Mouse (Mus musculus) midbrain, embryonic 10.5 days (tissue): Measurements from ENCODE around the gene Palm2. TPM values are rescaled to one million over a fixed set of nuclear protein-coding genes. Genes with fewer than 3 reads are reported as not detected.

Experiments
- DNase-seq: peaks from one replicate; pipeline ENCODE4 v3.0.0-alpha.2; 2017; ENCODE audit warnings: low spot score
- H3K27ac ChIP-seq: fragments of 300-500 bp; sonication (generic); replicated peaks from 2 replicates; pipeline ENCODE4 v1.5.1; 2016; ENCODE audit warnings: mild to moderate bottlenecking
- H3K27me3 ChIP-seq: fragments of 300-500 bp; sonication (generic); 2 replicates; pipeline ENCODE4 v1.6.1; 2016; ENCODE audit warnings: low read depth, mild to moderate bottlenecking; ENCODE audit not compliant: poor library complexity, severe bottlenecking
- H3K36me3 ChIP-seq: fragments of 300-500 bp; sonication (generic); 2 replicates; pipeline ENCODE4 v1.6.1; 2016; ENCODE audit warnings: mild to moderate bottlenecking, moderate library complexity
- H3K4me1 ChIP-seq: fragments of 300-500 bp; sonication (generic); 2 replicates; pipeline ENCODE4 v1.6.1; 2016
- H3K4me3 ChIP-seq: fragments of 300-500 bp; sonication (generic); 2 replicates; pipeline ENCODE4 v1.5.1; 2016; ENCODE audit warnings: mild to moderate bottlenecking, moderate library complexity
- H3K9me3 ChIP-seq: fragments of 300-500 bp; sonication (generic); replicated peaks from 2 replicates; pipeline ENCODE4 v1.6.1; 2016; ENCODE audit warnings: mild to moderate bottlenecking
- WGBS: fragments of 180-500 bp; shearing (Covaris S2); methylation state at CpG from one replicate; pipeline ENCODE4 v1.1.7; 2016; 5-methylcytosine and 5-hydroxymethylcytosine counted together
- polyA plus RNA-seq: library from polyadenylated mRNA; unstranded; fragments of >200 nt; fragmentation: Nextera tagmentation; extraction: Ambion mirVana; gene quantifications from 2 replicates; pipeline ENCODE4 v1.2.1, GENCODE M21; 2016

The Palm2 gene
- polyA plus RNA-seq, 1 experiment from 2014 or later = 2.4 TPM

- Histone ChIP-seq H3K27me3 (no peaks in the 10 kb centered on the region), H3K4me1 (no peaks in the 10 kb centered on the region), H3K27ac (no peak overlapping the region), H3K36me3 (no peaks in the 10 kb centered on the region), H3K9me3 (no peaks in the 10 kb centered on the region), H3K4me3 (no peak overlapping the region)
- WGBS = 85% methylated on average over 3 of the region's 3 CpGs
- no peak for DNase-seq
Observed at GRCm38 (mm10) chr4:57524461-57524860, 90.4 kb downstream of the Palm2 start.

- H3K27me3 ChIP-seq = no peaks in the 10 kb centered on the region
- H3K4me3 ChIP-seq = no peak overlapping the region
- H3K9me3 ChIP-seq = no peaks in the 10 kb centered on the region
- H3K4me1 ChIP-seq = no peaks in the 10 kb centered on the region
- WGBS = 87% methylated on average over 9 of the region's 9 CpGs
- no peak for DNase-seq
- no peaks in the 10 kb centered on the region for H3K36me3 ChIP-seq
- H3K27ac ChIP-seq = no peak overlapping the region
Observed at GRCm38 (mm10) chr4:57525221-57526011, 91.4 kb downstream of the Palm2 start.

- H3K36me3 ChIP-seq = no peaks in the 10 kb centered on the region
- no peak overlapping the region for H3K27ac ChIP-seq
- H3K4me3 ChIP-seq = no peak overlapping the region
- no peak for DNase-seq
- no peaks in the 10 kb centered on the region for H3K4me1 ChIP-seq
- no peaks in the 10 kb centered on the region for H3K9me3 ChIP-seq
- H3K27me3 ChIP-seq = no peaks in the 10 kb centered on the region
Observed at GRCm38 (mm10) chr4:57528296-57528695, 94.2 kb downstream of the Palm2 start.

GRCm38 (mm10) chr4:57533686-57534085 is 99.6 kb downstream of the Palm2 start:
- Histone ChIP-seq H3K4me3 (no peak overlapping the region), H3K27me3 (no peaks in the 10 kb centered on the region), H3K9me3 (no peaks in the 10 kb centered on the region), H3K36me3 (no peaks in the 10 kb centered on the region), H3K4me1 (peaks cover 7% of the 10 kb centered on the region), H3K27ac (no peak overlapping the region)
- no peak for DNase-seq
- 85% methylated on average over 6 of the region's 6 CpGs for WGBS

GRCm38 (mm10) chr4:57534232-57534631 is 100.2 kb downstream of the Palm2 start:
- 79% methylated on average over 6 of the region's 6 CpGs for WGBS
- H3K36me3 ChIP-seq = no peaks in the 10 kb centered on the region
- no peak overlapping the region for H3K27ac ChIP-seq
- H3K4me1 ChIP-seq = peaks cover 7% of the 10 kb centered on the region
- no peak overlapping the region for H3K4me3 ChIP-seq
- H3K9me3 ChIP-seq = no peaks in the 10 kb centered on the region
- no peaks in the 10 kb centered on the region for H3K27me3 ChIP-seq
- DNase-seq = no peak

GRCm38 (mm10) chr4:57535087-57535486 is 101.0 kb downstream of the Palm2 start:
- Histone ChIP-seq H3K27me3 (no peaks in the 10 kb centered on the region), H3K4me1 (peaks cover 7% of the 10 kb centered on the region), H3K4me3 (no peak overlapping the region), H3K9me3 (no peaks in the 10 kb centered on the region), H3K27ac (no peak overlapping the region), H3K36me3 (no peaks in the 10 kb centered on the region)
- DNase-seq = no peak
- WGBS = 88% methylated on average over 4 of the region's 4 CpGs

- peak; percentile 21 for DNase-seq
- Histone ChIP-seq H3K9me3 (no peaks in the 10 kb centered on the region), H3K4me1 (peaks cover 7% of the 10 kb centered on the region)
Observed at GRCm38 (mm10) chr4:57538029-57538688, 104.1 kb downstream of the Palm2 start.

GRCm38 (mm10) chr4:57543692-57544256 is 109.7 kb downstream of the Palm2 start:
- no peaks in the 10 kb centered on the region for H3K9me3 ChIP-seq
- DNase-seq = peak; percentile 52
- H3K4me1 ChIP-seq = peaks cover 12% of the 10 kb centered on the region
- peak overlapping the region; percentile 47 for H3K27ac ChIP-seq
- no peak overlapping the region for H3K4me3 ChIP-seq
- WGBS = 13% methylated on average over 6 of the region's 6 CpGs
- H3K27me3 ChIP-seq = no peaks in the 10 kb centered on the region
- H3K36me3 ChIP-seq = no peaks in the 10 kb centered on the region

More at GRCm38 (mm10) chr4:57538029-57538688, 104.1 kb downstream of the Palm2 start:
- no peak overlapping the region for H3K4me3 ChIP-seq
- no peaks in the 10 kb centered on the region for H3K36me3 ChIP-seq
- no peaks in the 10 kb centered on the region for H3K27me3 ChIP-seq
- WGBS = 17% methylated on average over 4 of the region's 4 CpGs
- 0 out of 2 replicates have a peak overlapping the region, but pooled peaks have one; percentile 18 for H3K27ac ChIP-seq

- Histone ChIP-seq H3K4me3 (no peak overlapping the region), H3K27ac (no peak overlapping the region), H3K4me1 (peaks cover 12% of the 10 kb centered on the region), H3K9me3 (no peaks in the 10 kb centered on the region), H3K36me3 (no peaks in the 10 kb centered on the region), H3K27me3 (no peaks in the 10 kb centered on the region)
- WGBS = 88% methylated on average over 7 of the region's 7 CpGs
- DNase-seq = no peak
Observed at GRCm38 (mm10) chr4:57547785-57548184, 113.7 kb downstream of the Palm2 start.

- WGBS = 70% methylated on average over 1 of the region's 1 CpGs
- H3K36me3 ChIP-seq = no peaks in the 10 kb centered on the region
- H3K9me3 ChIP-seq = no peaks in the 10 kb centered on the region
- no peak for DNase-seq
- no peaks in the 10 kb centered on the region for H3K4me1 ChIP-seq
- H3K4me3 ChIP-seq = no peak overlapping the region
- no peak overlapping the region for H3K27ac ChIP-seq
- no peaks in the 10 kb centered on the region for H3K27me3 ChIP-seq
Observed at GRCm38 (mm10) chr4:57550216-57550615, 116.2 kb downstream of the Palm2 start.

- 90% methylated on average over 2 of the region's 2 CpGs for WGBS
- no peak overlapping the region for H3K4me3 ChIP-seq
Observed at GRCm38 (mm10) chr4:57557102-57557501, 123.1 kb downstream of the Palm2 start.

GRCm38 (mm10) chr4:57559438-57559837 is 125.4 kb downstream of the Palm2 start:
- Histone ChIP-seq H3K4me1 (peaks cover 5% of the 10 kb centered on the region), H3K36me3 (no peaks in the 10 kb centered on the region)
- 83% methylated on average over 1 of the region's 1 CpGs for WGBS

More at GRCm38 (mm10) chr4:57557102-57557501, 123.1 kb downstream of the Palm2 start:
- no peak for DNase-seq
- Histone ChIP-seq H3K27ac (no peak overlapping the region), H3K36me3 (no peaks in the 10 kb centered on the region), H3K9me3 (no peaks in the 10 kb centered on the region), H3K27me3 (no peaks in the 10 kb centered on the region), H3K4me1 (peaks cover 5% of the 10 kb centered on the region)

GRCm38 (mm10) chr4:57560010-57560409 is 126.0 kb downstream of the Palm2 start:
- H3K4me3 ChIP-seq = no peak overlapping the region
- no peaks in the 10 kb centered on the region for H3K9me3 ChIP-seq
- DNase-seq = no peak
- H3K27ac ChIP-seq = no peak overlapping the region; the same call in 1 of the 2 replicates
- H3K36me3 ChIP-seq = no peaks in the 10 kb centered on the region
- H3K27me3 ChIP-seq = no peaks in the 10 kb centered on the region
- peaks cover 5% of the 10 kb centered on the region for H3K4me1 ChIP-seq
- 64% methylated on average over 3 of the region's 3 CpGs for WGBS

More at GRCm38 (mm10) chr4:57559438-57559837, 125.4 kb downstream of the Palm2 start:
- H3K4me3 ChIP-seq = no peak overlapping the region
- DNase-seq = no peak
- H3K9me3 ChIP-seq = no peaks in the 10 kb centered on the region
- no peaks in the 10 kb centered on the region for H3K27me3 ChIP-seq
- H3K27ac ChIP-seq = no peak overlapping the region
